Mouse (Mus musculus): ENCODE measurements around the gene Mss51.

DNA sequence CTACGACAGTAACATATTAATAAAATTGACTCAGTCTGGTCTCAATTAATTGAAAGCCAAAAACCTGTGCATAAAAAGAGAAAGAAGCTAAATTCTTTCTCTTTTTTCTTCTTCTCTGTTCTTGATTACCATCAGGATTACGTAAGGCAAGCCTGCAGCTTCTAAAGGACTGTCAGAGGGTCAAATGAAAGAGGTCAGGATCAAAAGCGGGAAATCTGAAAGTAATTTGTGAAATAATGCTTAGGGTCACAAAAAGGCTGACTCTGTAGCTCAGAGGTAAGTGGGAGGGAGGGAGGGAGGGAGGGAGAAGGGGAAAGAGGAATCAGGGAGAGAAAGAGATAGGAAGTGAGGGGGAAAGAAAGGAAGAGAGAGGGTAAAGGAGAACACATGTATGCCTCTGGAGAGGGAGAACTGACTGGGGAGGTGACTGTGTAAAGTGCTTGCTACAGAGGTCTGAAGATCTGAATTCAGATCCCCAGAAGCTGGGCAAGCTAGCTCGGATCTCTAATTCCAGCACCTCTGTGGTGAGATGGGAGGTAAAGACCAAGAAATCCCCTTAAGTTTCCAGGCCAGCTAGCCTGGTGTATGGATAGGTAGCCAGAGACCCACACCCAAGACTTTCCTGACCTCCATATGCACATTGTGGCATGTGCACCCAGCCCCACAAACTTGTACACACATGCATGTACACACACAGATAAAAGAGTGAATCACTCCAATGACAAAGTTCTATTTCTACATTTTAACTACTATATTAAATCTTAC lies 19.3 kb downstream of the Mss51 start:
- TF ChIP-seq CTCF (IDR thresholded peaks at IDR 0.05; ENCODE audit: insufficient read depth, low read depth, low read length) = no peak
- TF ChIP-seq POLR2A (IDR thresholded peaks at IDR 0.05; ENCODE audit: insufficient read depth, low read depth, low read length) = no peak

Data from olfactory bulb, adult 2 months (tissue).